Mouse (Mus musculus): ENCODE measurements around the gene Slc30a7. TPM values are rescaled to one million over a fixed set of nuclear protein-coding genes. Genes with fewer than 3 reads are reported as not detected.

The Slc30a7 gene
- total and polyA plus RNA-seq, 3 experiments: 15.0 to 38.9 (median 25.3) TPM

DNA sequence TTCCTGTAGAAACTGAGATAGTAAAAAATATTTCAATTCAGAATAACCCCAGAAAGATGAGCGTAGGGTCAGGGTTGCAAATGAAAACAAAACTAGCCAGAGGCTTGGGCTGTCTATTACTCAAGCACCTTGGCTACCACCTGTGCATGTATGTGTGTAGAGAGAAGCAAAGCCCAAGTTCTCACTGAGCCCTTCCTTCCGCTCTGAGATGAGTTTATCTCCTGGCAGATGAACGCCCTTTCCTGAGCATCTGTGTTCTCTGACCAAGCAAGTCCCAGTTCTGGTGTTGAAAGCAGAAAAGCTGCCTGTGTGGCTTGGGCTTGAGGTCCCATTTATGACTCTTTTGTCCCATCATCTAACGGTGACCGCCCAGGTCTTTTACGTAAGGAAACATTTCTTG lies 7.7 kb upstream of the Slc30a7 start:
- in situ Hi-C loops (cut with MboI; ENCODE audit: low pct_ligation_motif_present, low pct_unique_long_range_greater_than_20kb, low sequenced_read_pairs): no loop called here
- Histone ChIP-seq H3K4me1 (ENCODE audit: control insufficient read depth in 1 of 2, insufficient read depth in 2 of 2) (peaks cover 0 to 26% of the 10 kb centered on the region in 2 experiments; a peak in 2 of 4 replicates), H3K4me2 (ENCODE audit: insufficient read depth, low read depth, poor library complexity, severe bottlenecking) (no peak overlapping the region), H3K36me3 (replicated peaks in 1 of 2; ENCODE audit: control insufficient read depth in 1 of 2, insufficient read depth in 1 of 2, low read length in 1 of 2) (peaks cover 0 to 23% of the 10 kb centered on the region in 2 experiments), H3K27ac (ENCODE audit: insufficient read depth, low read depth) (no peak overlapping the region), H3K79me2 (replicated peaks; ENCODE audit: control insufficient read depth, extremely low read depth, insufficient read depth, poor library complexity, severe bottlenecking) (no peaks in the 10 kb centered on the region; the same call in 1 of the 2 replicates), H3K9me3 (replicated peaks; ENCODE audit: low read length) (no peaks in the 10 kb centered on the region), H3K27me3 (replicated peaks) (no peaks in the 10 kb centered on the region), H3K9ac (ENCODE audit: insufficient read depth, low read depth) (no peak overlapping the region), H3K4me3 (replicated peaks in 1 of 3; ENCODE audit: low read depth in 2 of 3, low read length in 2 of 3, poor library complexity in 1 of 3) (no peak overlapping the region)
- no peak for TF ChIP-seq MXI1 (IDR thresholded peaks at IDR 0.05; ENCODE audit: low read depth, low read length)
- TF ChIP-seq CHD1 (IDR thresholded peaks at IDR 0.05; ENCODE audit: low read depth, low read length): no peak
- TF ChIP-seq ZC3H11A (IDR thresholded peaks at IDR 0.05; ENCODE audit: low read depth, low read length): no peak
- TF ChIP-seq SIN3A (IDR thresholded peaks at IDR 0.05; ENCODE audit: low read length): no peak
- dilution Hi-C loops (cut with MboI; ENCODE audit: extremely low pct_ligation_motif_present, extremely low pct_unique_long_range_greater_than_20kb, low sequenced_read_pairs): no loop called here
- DNase-seq (ENCODE audit: extremely low read depth): no peak

DNA sequence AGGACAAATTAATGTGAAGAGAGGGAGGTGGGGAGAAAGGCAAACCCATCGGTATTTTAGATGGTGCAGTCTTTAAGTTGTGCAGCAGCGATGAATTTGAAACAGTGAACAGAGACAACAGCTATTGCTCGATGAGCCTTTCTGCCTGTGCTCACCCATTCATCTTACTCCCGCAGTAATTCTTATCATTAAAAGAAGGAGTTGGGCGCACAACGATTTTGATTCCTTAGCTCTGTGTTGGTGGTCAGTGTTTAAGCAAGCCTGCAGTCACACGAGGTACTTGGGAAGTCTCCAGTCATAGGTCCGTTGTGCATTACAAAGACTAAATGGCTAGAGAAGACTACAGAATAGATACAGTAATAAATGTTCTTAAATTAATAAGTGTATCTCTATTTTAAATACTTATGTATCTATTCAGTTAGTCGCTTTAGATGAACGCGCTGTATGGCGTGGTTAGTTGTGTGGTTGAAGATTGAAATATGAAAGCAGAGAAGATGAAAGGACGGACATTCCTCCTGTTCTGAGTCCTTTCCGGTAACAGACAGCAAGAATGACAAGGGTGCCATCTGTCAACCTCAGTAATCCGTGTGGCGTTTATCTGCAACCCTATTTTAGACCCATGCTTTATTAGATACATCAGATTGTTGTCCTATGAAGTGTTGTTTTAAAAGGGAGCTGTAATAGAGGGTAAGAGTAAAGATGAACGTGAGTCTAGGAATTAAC lies 2.6 kb upstream of the Slc30a7 start:
- Histone ChIP-seq H3K79me2 (replicated peaks; ENCODE audit: control insufficient read depth, extremely low read depth, insufficient read depth, poor library complexity, severe bottlenecking) (peaks cover 17% of the 10 kb centered on the region), H3K4me2 (ENCODE audit: insufficient read depth, low read depth, poor library complexity, severe bottlenecking) (peak overlapping the region; percentile 80), H3K9me3 (replicated peaks; ENCODE audit: low read length) (no peaks in the 10 kb centered on the region), H3K27ac (ENCODE audit: insufficient read depth, low read depth) (no peak overlapping the region), H3K36me3 (replicated peaks in 1 of 2; ENCODE audit: control insufficient read depth in 1 of 2, insufficient read depth in 1 of 2, low read length in 1 of 2) (peaks cover 0 to 20% of the 10 kb centered on the region in 2 experiments), H3K27me3 (replicated peaks) (no peaks in the 10 kb centered on the region), H3K4me3 (replicated peaks in 1 of 3; ENCODE audit: low read depth in 2 of 3, low read length in 2 of 3, poor library complexity in 1 of 3) (no peak overlapping the region), H3K9ac (ENCODE audit: insufficient read depth, low read depth) (peak overlapping the region; percentile 3; the same call in 1 of the 2 replicates), H3K4me1 (ENCODE audit: control insufficient read depth in 1 of 2, insufficient read depth in 2 of 2) (peaks cover 0 to 26% of the 10 kb centered on the region in 2 experiments; a peak in 2 of 4 replicates)
- in situ Hi-C loops (cut with MboI; ENCODE audit: low pct_ligation_motif_present, low pct_unique_long_range_greater_than_20kb, low sequenced_read_pairs): no loop called here
- no peak for DNase-seq (ENCODE audit: extremely low read depth)
- TF ChIP-seq MXI1 (IDR thresholded peaks at IDR 0.05; ENCODE audit: low read depth, low read length) (no peak), MEF2A (IDR thresholded peaks at IDR 0.05; ENCODE audit: borderline replicate concordance, low read depth, low read length) (no peak), MAFK (IDR thresholded peaks at IDR 0.05; ENCODE audit: insufficient replicate concordance, low read length) (no peak), HCFC1 (IDR thresholded peaks at IDR 0.05; ENCODE audit: low read depth, low read length) (no peak), ZC3H11A (IDR thresholded peaks at IDR 0.05; ENCODE audit: low read depth, low read length) (no peak), NELFE (IDR thresholded peaks at IDR 0.05; ENCODE audit: low read depth, low read length) (no peak), PAX5 (IDR thresholded peaks at IDR 0.05; ENCODE audit: low read length) (no peak)
- dilution Hi-C loops (cut with MboI; ENCODE audit: extremely low pct_ligation_motif_present, extremely low pct_unique_long_range_greater_than_20kb, low sequenced_read_pairs): no loop called here

DNA sequence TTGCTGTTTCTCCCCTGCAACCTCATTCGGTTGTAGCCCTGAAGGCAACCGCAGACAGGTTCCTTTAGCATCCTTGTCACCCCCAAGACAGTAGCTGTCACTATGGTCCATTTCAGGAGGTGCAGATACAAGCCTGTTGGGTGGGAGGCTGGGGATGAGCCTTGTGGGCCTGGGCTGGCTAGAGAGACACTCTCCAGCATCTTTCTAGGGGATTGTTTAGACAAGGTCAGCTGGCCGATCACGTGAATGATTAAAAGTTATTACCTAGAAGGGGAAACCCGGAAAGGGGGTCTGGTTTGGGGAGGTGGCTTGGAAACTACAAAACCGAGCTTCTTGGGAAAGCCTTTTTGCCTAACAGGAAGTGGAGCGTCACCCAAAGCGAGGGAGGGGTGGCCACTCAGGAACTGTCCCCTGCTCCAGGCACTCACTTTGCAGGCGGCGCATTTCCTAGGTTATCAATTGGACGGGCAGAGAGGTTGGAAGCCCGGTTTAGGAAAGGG lies 785 bp upstream of the Slc30a7 start:
- no peaks in the 10 kb centered on the region for H3K9me3 ChIP-seq (replicated peaks; ENCODE audit: low read length)
- H3K27me3 ChIP-seq (replicated peaks): no peaks in the 10 kb centered on the region
- H3K36me3 ChIP-seq (replicated peaks in 1 of 2; ENCODE audit: control insufficient read depth in 1 of 2, insufficient read depth in 1 of 2, low read length in 1 of 2): peaks cover 5 to 32% of the 10 kb centered on the region in 2 experiments
- peak; percentile 82 for DNase-seq (ENCODE audit: extremely low read depth)
- H3K4me2 ChIP-seq (ENCODE audit: insufficient read depth, low read depth, poor library complexity, severe bottlenecking): peak overlapping the region; percentile 33
- H3K4me1 ChIP-seq (ENCODE audit: control insufficient read depth in 1 of 2, insufficient read depth in 2 of 2): peaks cover 0 to 38% of the 10 kb centered on the region in 2 experiments; a peak in 3 of 4 replicates
- in situ Hi-C loops (cut with MboI; ENCODE audit: low pct_ligation_motif_present, low pct_unique_long_range_greater_than_20kb, low sequenced_read_pairs): no loop called here
- dilution Hi-C loops (cut with MboI; ENCODE audit: extremely low pct_ligation_motif_present, extremely low pct_unique_long_range_greater_than_20kb, low sequenced_read_pairs): no loop called here
- peak overlapping the region; percentile 78 for H3K27ac ChIP-seq (ENCODE audit: insufficient read depth, low read depth)
- peaks cover 27% of the 10 kb centered on the region for H3K79me2 ChIP-seq (replicated peaks; ENCODE audit: control insufficient read depth, extremely low read depth, insufficient read depth, poor library complexity, severe bottlenecking)
- peak overlapping the region; percentile 82 to 100 (median 93) for H3K4me3 ChIP-seq (replicated peaks in 1 of 3; ENCODE audit: low read depth in 2 of 3, low read length in 2 of 3, poor library complexity in 1 of 3)
- TF ChIP-seq ETS1 (conservative IDR thresholded peaks at IDR 0.05; ENCODE audit: low read depth, low read length) (peak; percentile 75), USF1 (IDR thresholded peaks at IDR 0.05; ENCODE audit: low read depth, low read length) (peak; percentile 69), MYC (IDR thresholded peaks at IDR 0.05; ENCODE audit: low read depth, low read length) (0 out of 2 replicates have a peak, but pooled peaks have one; percentile 3), HCFC1 (IDR thresholded peaks at IDR 0.05; ENCODE audit: low read depth, low read length) (peak; percentile 61), MAZ (IDR thresholded peaks at IDR 0.05; ENCODE audit: low read depth, low read length) (peak; percentile 79; the same call in 1 of the 2 replicates), ELF1 (IDR thresholded peaks at IDR 0.05; ENCODE audit: low read depth, low read length) (peak; percentile 87), RCOR1 (conservative IDR thresholded peaks at IDR 0.05; ENCODE audit: low read depth, low read length) (no peak), TCF12 (IDR thresholded peaks at IDR 0.05; ENCODE audit: low read depth, low read length) (0 out of 2 replicates have a peak, but pooled peaks have one; percentile 50), MEF2A (IDR thresholded peaks at IDR 0.05; ENCODE audit: borderline replicate concordance, low read depth, low read length) (0 out of 2 replicates have a peak, but pooled peaks have one; percentile 11), POLR2AphosphoS2 (IDR thresholded peaks at IDR 0.05; ENCODE audit: low read depth, low read length) (no peak), PAX5 (IDR thresholded peaks at IDR 0.05; ENCODE audit: low read length) (no peak), USF2 (conservative IDR thresholded peaks at IDR 0.05; ENCODE audit: low read depth, low read length) (peak; percentile 46; the same call in 1 of the 2 replicates), BHLHE40 (IDR thresholded peaks at IDR 0.05; ENCODE audit: low read depth, low read length) (peak; percentile 88), POLR2A (IDR thresholded peaks at IDR 0.05; ENCODE audit: low read depth, low read length) (peak; percentile 52), IRF4 (IDR thresholded peaks at IDR 0.05; ENCODE audit: low read depth, low read length) (peak; percentile 25; the same call in 1 of the 2 replicates), GABPA (IDR thresholded peaks at IDR 0.05; ENCODE audit: insufficient replicate concordance, low read depth, low read length) (no peak)
- H3K9ac ChIP-seq (ENCODE audit: insufficient read depth, low read depth): peak overlapping the region; percentile 61
